Mouse (Mus musculus) gastrocnemius, postnatal 4 days (tissue): ENCODE measurements around the gene A930009A15Rik. TPM values are rescaled to one million over a fixed set of nuclear protein-coding genes. Genes with fewer than 3 reads are reported as not detected.

Source experiments
- total RNA-seq, 2 experiments: library from RNA; stranded (reverse); gene quantifications; 2 replicates each; pipeline ENCODE4 v1.2.3; 2021

Gene A930009A15Rik
- total RNA-seq, 2 experiments from 2014 or later, result not detected

Other genes with a start within 250 kb of the A930009A15Rik start
- 10 to 100 TPM; 17.6 to 20.5 TPM for gene Tmem19, start 207.5 kb upstream of the A930009A15Rik start, total RNA-seq
- 1 to 10 TPM; 6.5 to 9.1 TPM for gene Thap2, start 185.5 kb upstream of the A930009A15Rik start, total RNA-seq
- gene Zfc3h1, start 185.0 kb upstream of the A930009A15Rik start, total RNA-seq, result 10 to 100 TPM; 23.0 to 28.3 TPM
- 1 to 10 TPM; 1.8 to 2.7 TPM for gene Lgr5, start 17.8 kb downstream of the A930009A15Rik start, total RNA-seq
- gene Tspan8, start 246.8 kb downstream of the A930009A15Rik start, total RNA-seq, result 1 to 10 TPM; 5.3 to 6.5 TPM